Comparison of ENCODE assay signal across 12 mouse cellular contexts in genomic region chr6:48676860-48677415, GRCm38 (mm10). TPM values are rescaled to one million over a fixed set of nuclear protein-coding genes. Genes with fewer than 3 reads are reported as not detected.
DNase-seq lines count a peak whose midpoint lies in the region; ATAC-seq and TF ChIP-seq lines count a peak whose summit lies in the region.
"Had no signal": no experiment of that assay in that cellular context is flagged by ENCODE, and none has a peak within 500 bp of the region (broad histone marks: within the 10 kb centered on the region; RNA-seq: fewer than 3 reads in every experiment).

No protein-coding gene starts in this region.

- 76% methylated on average over 5 of the region's 5 CpGs for WGBS in heart, embryonic 13.5 days
- WGBS in lung, postnatal 0 days, result 73% methylated on average over 5 of the region's 5 CpGs
- 66% methylated on average over 5 of the region's 5 CpGs for WGBS in heart, postnatal 0 days
- 64% methylated on average over 5 of the region's 5 CpGs for WGBS in liver, embryonic 16.5 days (ENCODE audit: insufficient replicate concordance)

- H3K4me2 ChIP-seq in heart, embryonic 13.5 days, result peak overlapping the region; percentile 66
- peak overlapping the region; percentile 50 for H3K4me2 ChIP-seq in lung, postnatal 0 days (replicated peaks; ENCODE audit: low read depth, low read length)
- peak overlapping the region; percentile 53 for H3K4me2 ChIP-seq in heart, postnatal 0 days (ENCODE audit: low read depth, low read length)
- H3K4me2 ChIP-seq in liver, embryonic 16.5 days (ENCODE audit: low read depth, low read length), result peak overlapping the region; percentile 61

- H3K4me1 ChIP-seq in heart, embryonic 13.5 days, result peaks cover 5% of the 10 kb centered on the region; the same call in 1 of the 2 replicates
- H3K4me1 ChIP-seq in lung, postnatal 0 days (ENCODE audit: insufficient read depth, low read depth, low read length), result no peaks in the 10 kb centered on the region
- H3K4me1 ChIP-seq in heart, postnatal 0 days (ENCODE audit: control insufficient read depth, insufficient read depth), result no peaks in the 10 kb centered on the region
- H3K4me1 ChIP-seq in liver, embryonic 16.5 days (ENCODE audit: control insufficient read depth, low read depth, low read length), result peaks cover 12% of the 10 kb centered on the region
- H3K4me1 ChIP-seq: neural tube, embryonic 12.5 days had no signal

- no peaks in the 10 kb centered on the region for H3K9me3 ChIP-seq in heart, embryonic 13.5 days
- no peaks in the 10 kb centered on the region for H3K9me3 ChIP-seq in lung, postnatal 0 days (ENCODE audit: low read length)
- H3K9me3 ChIP-seq in heart, postnatal 0 days (replicated peaks; ENCODE audit: control insufficient read depth, low read length), result no peaks in the 10 kb centered on the region
- H3K9me3 ChIP-seq in liver, embryonic 16.5 days (replicated peaks; ENCODE audit: control insufficient read depth, low read length), result no peaks in the 10 kb centered on the region
- H3K9me3 ChIP-seq: forebrain, embryonic 12.5 days; neural tube, embryonic 12.5 days had no signal

- no peak for TF ChIP-seq EP300 in lung, postnatal 0 days (IDR thresholded peaks at IDR 0.05)
- TF ChIP-seq EP300 in heart, postnatal 0 days (IDR thresholded peaks at IDR 0.05; ENCODE audit: low read depth), result no peak

- no peaks in the 10 kb centered on the region; the same call in 1 of the 2 replicates for H3K36me3 ChIP-seq in heart, embryonic 13.5 days
- H3K36me3 ChIP-seq in lung, postnatal 0 days (ENCODE audit: insufficient read depth, low read length), result no peaks in the 10 kb centered on the region
- no peaks in the 10 kb centered on the region for H3K36me3 ChIP-seq in heart, postnatal 0 days (replicated peaks; ENCODE audit: control insufficient read depth, insufficient read depth, low read length)
- no peaks in the 10 kb centered on the region for H3K36me3 ChIP-seq in liver, embryonic 16.5 days (ENCODE audit: control insufficient read depth, insufficient read depth)
- H3K36me3 ChIP-seq: forebrain, embryonic 12.5 days; neural tube, embryonic 12.5 days had no signal

- no peak for DNase-seq in heart, postnatal 14 days
- no peak for DNase-seq in lung, postnatal 0 days (ENCODE audit: low spot score)
- DNase-seq in lung, postnatal 36 days, result no peak
- no peak for DNase-seq in heart, postnatal 0 days (ENCODE audit: low spot score)
- DNase-seq in cerebellum, adult 9-11 months, result no peak
- no peak for DNase-seq in frontal cortex, postnatal 10 days (ENCODE audit: low spot score in 2 of 2)
- DNase-seq: gastrocnemius, postnatal 36 days; right cerebral cortex, adult 18-20 months had no signal

- ATAC-seq in heart, embryonic 13.5 days (ENCODE audit: extremely low read depth, insufficient number of reproducible peaks, low FRiP score, low TSS enrichment), result no peak
- ATAC-seq in lung, postnatal 0 days, result no peak
- ATAC-seq in heart, postnatal 0 days (ENCODE audit: insufficient read depth, low read depth), result no peak
- ATAC-seq in liver, embryonic 16.5 days (ENCODE audit: low read depth), result no peak

- no peak for TF ChIP-seq CTCF in lung, postnatal 0 days (IDR thresholded peaks at IDR 0.05)
- TF ChIP-seq CTCF in heart, postnatal 0 days (IDR thresholded peaks at IDR 0.05; ENCODE audit: low read depth), result no peak

- no peaks in the 10 kb centered on the region for H3K27me3 ChIP-seq in heart, embryonic 13.5 days (replicated peaks)
- H3K27me3 ChIP-seq in lung, postnatal 0 days (replicated peaks; ENCODE audit: insufficient read depth, low read length), result no peaks in the 10 kb centered on the region
- H3K27me3 ChIP-seq in heart, postnatal 0 days (ENCODE audit: control insufficient read depth, insufficient read depth, low read length), result no peaks in the 10 kb centered on the region
- no peaks in the 10 kb centered on the region for H3K27me3 ChIP-seq in liver, embryonic 16.5 days (ENCODE audit: control insufficient read depth, insufficient read depth, low read depth, low read length)
- H3K27me3 ChIP-seq: forebrain, embryonic 12.5 days; neural tube, embryonic 12.5 days had no signal

- no peak overlapping the region for H3K27ac ChIP-seq in heart, embryonic 13.5 days (replicated peaks)
- no peak overlapping the region for H3K27ac ChIP-seq in lung, postnatal 0 days (ENCODE audit: low read length)
- no peak overlapping the region for H3K27ac ChIP-seq in heart, postnatal 0 days (ENCODE audit: low read depth)
- no peak overlapping the region for H3K27ac ChIP-seq in liver, embryonic 16.5 days (ENCODE audit: low read length)
- H3K27ac ChIP-seq: forebrain, embryonic 12.5 days; neural tube, embryonic 12.5 days had no signal

- intact Hi-C loops in heart, postnatal 14 days (cut with DNase I), result no loop called here

- H3K9ac ChIP-seq in heart, embryonic 13.5 days, result peak overlapping the region; percentile 72
- H3K9ac ChIP-seq in lung, postnatal 0 days (replicated peaks; ENCODE audit: low read depth), result no peak overlapping the region
- H3K9ac ChIP-seq in heart, postnatal 0 days (replicated peaks; ENCODE audit: low read depth, low read length), result no peak overlapping the region
- no peak overlapping the region for H3K9ac ChIP-seq in liver, embryonic 16.5 days (ENCODE audit: low read depth, low read length)
- H3K9ac ChIP-seq: forebrain, embryonic 12.5 days; neural tube, embryonic 12.5 days had no signal

- H3K4me3 ChIP-seq in heart, embryonic 13.5 days, result peak overlapping the region; percentile 46
- H3K4me3 ChIP-seq in lung, postnatal 0 days (ENCODE audit: low read depth, low read length), result 0 out of 2 replicates have a peak overlapping the region, but pooled peaks have one; percentile 31
- peak overlapping the region; percentile 41 for H3K4me3 ChIP-seq in heart, postnatal 0 days (ENCODE audit: low read depth, low read length)
- peak overlapping the region; percentile 62 for H3K4me3 ChIP-seq in liver, embryonic 16.5 days (ENCODE audit: low read depth, low read length)
- H3K4me3 ChIP-seq: forebrain, embryonic 12.5 days; neural tube, embryonic 12.5 days had no signal

RNA-seq across cellular contexts. Expression of gene Gimap9, which starts 1.0 kb away (rescaled TPM):
- 7.5 and 8.7 TPM in 2 replicates for polyA plus RNA-seq in heart, embryonic 13.5 days (2015; fragmentation: Nextera tagmentation; extraction: Ambion mirVana)
- total RNA-seq in heart, postnatal 14 days (2021), result 1 to 10 TPM; 4.2 to 6.4 TPM
- 14.2 and 15.1 TPM in 2 replicates for polyA plus RNA-seq in lung, postnatal 0 days (2015; fragmentation: Nextera tagmentation; extraction: Ambion mirVana)
- total RNA-seq in heart, postnatal 0 days (2014; rRNA removed; ENCODE audit: low replicate concordance), result 1.8 and 4.6 TPM in 2 replicates
- polyA plus RNA-seq in heart, postnatal 0 days (2015; fragmentation: Nextera tagmentation; extraction: Ambion mirVana), result 4.7 and 5.7 TPM in 2 replicates
- 7.2 and 9.8 TPM in 2 replicates for polyA plus RNA-seq in liver, embryonic 16.5 days (2015; fragmentation: Nextera tagmentation; extraction: Ambion mirVana)

RNA-seq across cellular contexts. Expression of gene Gimap4, which starts 7.4 kb away (rescaled TPM):
- 18.4 and 19.1 TPM in 2 replicates for polyA plus RNA-seq in heart, embryonic 13.5 days (2015; fragmentation: Nextera tagmentation; extraction: Ambion mirVana)
- 10 to 100 TPM; 32.2 to 42.6 TPM for total RNA-seq in heart, postnatal 14 days (2021)
- 129 and 151 TPM in 2 replicates for polyA plus RNA-seq in lung, postnatal 0 days (2015; fragmentation: Nextera tagmentation; extraction: Ambion mirVana)
- total RNA-seq in heart, postnatal 0 days (2014; rRNA removed; ENCODE audit: low replicate concordance), result 23.0 and 27.1 TPM in 2 replicates
- 37.4 and 43.8 TPM in 2 replicates for polyA plus RNA-seq in heart, postnatal 0 days (2015; fragmentation: Nextera tagmentation; extraction: Ambion mirVana)
- polyA plus RNA-seq in liver, embryonic 16.5 days (2015; fragmentation: Nextera tagmentation; extraction: Ambion mirVana), result 11.0 and 11.4 TPM in 2 replicates

RNA-seq across cellular contexts. Expression of gene Gimap8, which starts 29.9 kb away (rescaled TPM):
- 1.1 and 1.2 TPM in 2 replicates for polyA plus RNA-seq in heart, embryonic 13.5 days (2015; fragmentation: Nextera tagmentation; extraction: Ambion mirVana)
- total RNA-seq in heart, postnatal 14 days (2021), result 10 to 100 TPM in 1 of 2 experiments, 1 to 10 TPM in 1; 8.6 to 11.0 TPM
- 8.6 and 10.8 TPM in 2 replicates for polyA plus RNA-seq in lung, postnatal 0 days (2015; fragmentation: Nextera tagmentation; extraction: Ambion mirVana)
- total RNA-seq in heart, postnatal 0 days (2014; rRNA removed; ENCODE audit: low replicate concordance), result 0.15 and 3.2 TPM in 2 replicates
- polyA plus RNA-seq in heart, postnatal 0 days (2015; fragmentation: Nextera tagmentation; extraction: Ambion mirVana), result 2.6 and 2.7 TPM in 2 replicates
- polyA plus RNA-seq in liver, embryonic 16.5 days (2015; fragmentation: Nextera tagmentation; extraction: Ambion mirVana), result 1.0 and 1.1 TPM in 2 replicates

RNA-seq across cellular contexts. Expression of gene Gimap6, which starts 31.1 kb away (rescaled TPM):
- 33.4 TPM in 2 replicates for polyA plus RNA-seq in heart, embryonic 13.5 days (2015; fragmentation: Nextera tagmentation; extraction: Ambion mirVana)
- 10 to 100 TPM; 48.0 to 53.9 TPM for total RNA-seq in heart, postnatal 14 days (2021)
- 75.4 and 91.2 TPM in 2 replicates for polyA plus RNA-seq in lung, postnatal 0 days (2015; fragmentation: Nextera tagmentation; extraction: Ambion mirVana)
- 38.5 and 39.3 TPM in 2 replicates for total RNA-seq in heart, postnatal 0 days (2014; rRNA removed; ENCODE audit: low replicate concordance)
- polyA plus RNA-seq in heart, postnatal 0 days (2015; fragmentation: Nextera tagmentation; extraction: Ambion mirVana), result 40.4 and 41.1 TPM in 2 replicates
- 8.9 and 9.9 TPM in 2 replicates for polyA plus RNA-seq in liver, embryonic 16.5 days (2015; fragmentation: Nextera tagmentation; extraction: Ambion mirVana)

RNA-seq across cellular contexts. Expression of gene Gm28053, which starts 41.5 kb away (rescaled TPM):
- polyA plus RNA-seq in heart, embryonic 13.5 days (2015; fragmentation: Nextera tagmentation; extraction: Ambion mirVana), result 3.7 and 5.0 TPM in 2 replicates
- 1 to 10 TPM; 3.5 to 7.9 TPM for total RNA-seq in heart, postnatal 14 days (2021)
- polyA plus RNA-seq in lung, postnatal 0 days (2015; fragmentation: Nextera tagmentation; extraction: Ambion mirVana), result 2.2 and 6.0 TPM in 2 replicates
- not detected in 2 replicates for total RNA-seq in heart, postnatal 0 days (2014; rRNA removed; ENCODE audit: low replicate concordance)
- polyA plus RNA-seq in heart, postnatal 0 days (2015; fragmentation: Nextera tagmentation; extraction: Ambion mirVana), result 3.0 and 4.1 TPM in 2 replicates
- polyA plus RNA-seq in liver, embryonic 16.5 days (2015; fragmentation: Nextera tagmentation; extraction: Ambion mirVana), result 0.40 TPM in 1 of 2 replicates, not detected in the other
- total RNA-seq: gastrocnemius, postnatal 36 days had no signal
- polyA plus RNA-seq: forebrain, embryonic 12.5 days had no signal
